Mouse (Mus musculus) embryonic facial prominence, embryonic 15.5 days (tissue): ENCODE measurements around the gene Macrod2. TPM values are rescaled to one million over a fixed set of nuclear protein-coding genes. Genes with fewer than 3 reads are reported as not detected.

Experiments
- ATAC-seq: fragments of 200-750 bp; cut with Nextera tagmentation; 2 replicates; pipeline ENCODE4 v1.8.0; 2017; ENCODE audit warnings: low read depth, moderate TSS enrichment; ENCODE audit not compliant: insufficient number of reproducible peaks, low FRiP score, low TSS enrichment
- H3K27ac ChIP-seq: fragments of 300-500 bp; sonication (generic); replicated peaks from 2 replicates; pipeline ENCODE4 v1.5.1; 2015; ENCODE audit warnings: mild to moderate bottlenecking, inconsistent platforms
- H3K27me3 ChIP-seq: fragments of 300-500 bp; sonication (generic); 2 replicates; pipeline ENCODE4 v1.6.1; 2015; ENCODE audit warnings: inconsistent platforms
- H3K36me3 ChIP-seq: fragments of 300-500 bp; sonication (generic); 2 replicates; pipeline ENCODE4 v1.6.1; 2015; ENCODE audit warnings: mild to moderate bottlenecking, inconsistent platforms
- H3K4me1 ChIP-seq: fragments of 300-500 bp; sonication (generic); 2 replicates; pipeline ENCODE4 v1.6.1; 2015; ENCODE audit warnings: inconsistent platforms
- H3K4me2 ChIP-seq: fragments of 300-500 bp; sonication (generic); replicated peaks from 2 replicates; pipeline ENCODE4 v1.6.1; 2015; ENCODE audit warnings: mild to moderate bottlenecking, inconsistent platforms
- H3K4me3 ChIP-seq: fragments of 300-500 bp; sonication (generic); replicated peaks from 2 replicates; pipeline ENCODE4 v1.5.1; 2015; ENCODE audit warnings: mild to moderate bottlenecking, inconsistent platforms
- H3K9ac ChIP-seq: fragments of 300-500 bp; sonication (generic); 2 replicates; pipeline ENCODE4 v1.6.1; 2015; ENCODE audit warnings: inconsistent platforms
- H3K9me3 ChIP-seq: fragments of 300-500 bp; sonication (generic); replicated peaks from 2 replicates; pipeline ENCODE4 v1.6.1; 2016; ENCODE audit warnings: inconsistent platforms
- WGBS: fragments of 180-500 bp; shearing (Covaris S2); methylation state at CpG from one replicate; pipeline ENCODE4 v1.1.7; 2015; 5-methylcytosine and 5-hydroxymethylcytosine counted together
- polyA plus RNA-seq: library from polyadenylated mRNA; unstranded; fragments of >200 nt; fragmentation: Nextera tagmentation; extraction: Ambion mirVana; gene quantifications from 2 replicates; pipeline ENCODE4 v1.2.1, GENCODE M21; 2015

The Macrod2 gene
- polyA plus RNA-seq, 1 experiment from 2014 or later = 38.9 TPM

GRCm38 (mm10) chr2:141831515-141831914, 1436.4 kb downstream of the Macrod2 start:
- 84% methylated on average over 5 of the region's 5 CpGs for WGBS
- no peaks in the 10 kb centered on the region for H3K4me1 ChIP-seq
- no peaks in the 10 kb centered on the region for H3K36me3 ChIP-seq
- no peaks in the 10 kb centered on the region for H3K27me3 ChIP-seq
- no peak overlapping the region for H3K4me2 ChIP-seq
- no peak overlapping the region for H3K4me3 ChIP-seq
- no peak overlapping the region for H3K9ac ChIP-seq
- H3K9me3 ChIP-seq = no peaks in the 10 kb centered on the region
- no peak for ATAC-seq
- H3K27ac ChIP-seq = no peak overlapping the region

GRCm38 (mm10) chr2:141834156-141834782, 1439.2 kb downstream of the Macrod2 start:
- H3K36me3 ChIP-seq = no peaks in the 10 kb centered on the region
- ATAC-seq = no peak
- no peaks in the 10 kb centered on the region for H3K9me3 ChIP-seq
- no peaks in the 10 kb centered on the region for H3K27me3 ChIP-seq
- no peaks in the 10 kb centered on the region for H3K4me1 ChIP-seq
- H3K4me2 ChIP-seq = no peak overlapping the region
- H3K27ac ChIP-seq = no peak overlapping the region
- WGBS = 88% methylated on average over 4 of the region's 4 CpGs
- no peak overlapping the region for H3K9ac ChIP-seq
- H3K4me3 ChIP-seq = no peak overlapping the region

- no peak overlapping the region for H3K9ac ChIP-seq
- ATAC-seq = no peak
Measured at GRCm38 (mm10) chr2:141844408-141845175, 1449.5 kb downstream of the Macrod2 start.

GRCm38 (mm10) chr2:141859220-141859619, 1464.1 kb downstream of the Macrod2 start:
- Histone ChIP-seq H3K4me2 (no peak overlapping the region), H3K27ac (no peak overlapping the region), H3K27me3 (no peaks in the 10 kb centered on the region), H3K9me3 (no peaks in the 10 kb centered on the region), H3K36me3 (no peaks in the 10 kb centered on the region), H3K4me1 (no peaks in the 10 kb centered on the region), H3K9ac (no peak overlapping the region), H3K4me3 (no peak overlapping the region)
- WGBS = 39% methylated on average over 2 of the region's 2 CpGs
- no peak for ATAC-seq

More at GRCm38 (mm10) chr2:141844408-141845175, 1449.5 kb downstream of the Macrod2 start:
- H3K27me3 ChIP-seq = no peaks in the 10 kb centered on the region
- no peaks in the 10 kb centered on the region for H3K36me3 ChIP-seq
- 69% methylated on average over 6 of the region's 6 CpGs for WGBS
- no peak overlapping the region for H3K4me3 ChIP-seq
- no peaks in the 10 kb centered on the region for H3K9me3 ChIP-seq
- no peaks in the 10 kb centered on the region for H3K4me1 ChIP-seq
- H3K27ac ChIP-seq = no peak overlapping the region
- no peak overlapping the region for H3K4me2 ChIP-seq

- H3K27ac ChIP-seq = no peak overlapping the region
- no peak overlapping the region for H3K4me3 ChIP-seq
- H3K9me3 ChIP-seq = no peaks in the 10 kb centered on the region
- no peaks in the 10 kb centered on the region for H3K27me3 ChIP-seq
- no peak for ATAC-seq
- WGBS = 60% methylated on average over 6 of the region's 6 CpGs
- H3K36me3 ChIP-seq = no peaks in the 10 kb centered on the region
- H3K4me1 ChIP-seq = no peaks in the 10 kb centered on the region
- no peak overlapping the region for H3K9ac ChIP-seq
- H3K4me2 ChIP-seq = no peak overlapping the region
Measured at GRCm38 (mm10) chr2:141861679-141862268, 1466.7 kb downstream of the Macrod2 start.

- Histone ChIP-seq H3K27ac (no peak overlapping the region), H3K9me3 (no peaks in the 10 kb centered on the region), H3K36me3 (no peaks in the 10 kb centered on the region), H3K4me3 (no peak overlapping the region), H3K4me1 (no peaks in the 10 kb centered on the region), H3K9ac (no peak overlapping the region), H3K4me2 (no peak overlapping the region), H3K27me3 (no peaks in the 10 kb centered on the region)
- no peak for ATAC-seq
- WGBS = 45% methylated on average over 9 of the region's 9 CpGs
Measured at GRCm38 (mm10) chr2:141862531-141863265, 1467.6 kb downstream of the Macrod2 start.

GRCm38 (mm10) chr2:141863628-141864165, 1468.6 kb downstream of the Macrod2 start:
- ATAC-seq = no peak
- WGBS = 52% methylated on average over 2 of the region's 2 CpGs
- H3K4me3 ChIP-seq = no peak overlapping the region
- no peak overlapping the region for H3K27ac ChIP-seq
- H3K9me3 ChIP-seq = no peaks in the 10 kb centered on the region
- H3K9ac ChIP-seq = no peak overlapping the region
- H3K27me3 ChIP-seq = no peaks in the 10 kb centered on the region
- no peak overlapping the region for H3K4me2 ChIP-seq
- no peaks in the 10 kb centered on the region for H3K4me1 ChIP-seq
- no peaks in the 10 kb centered on the region for H3K36me3 ChIP-seq

GRCm38 (mm10) chr2:141870930-141871329, 1475.8 kb downstream of the Macrod2 start:
- Histone ChIP-seq H3K36me3 (no peaks in the 10 kb centered on the region), H3K27ac (no peak overlapping the region), H3K9me3 (no peaks in the 10 kb centered on the region), H3K4me2 (no peak overlapping the region), H3K4me1 (no peaks in the 10 kb centered on the region), H3K4me3 (no peak overlapping the region), H3K9ac (no peak overlapping the region), H3K27me3 (no peaks in the 10 kb centered on the region)
- no peak for ATAC-seq
- WGBS = 70% methylated on average over 4 of the region's 4 CpGs

GRCm38 (mm10) chr2:141876155-141876851, 1481.2 kb downstream of the Macrod2 start:
- Histone ChIP-seq H3K4me2 (no peak overlapping the region), H3K9me3 (no peaks in the 10 kb centered on the region), H3K4me3 (no peak overlapping the region), H3K4me1 (peaks cover 9% of the 10 kb centered on the region; the same call in 1 of the 2 replicates), H3K27me3 (no peaks in the 10 kb centered on the region), H3K36me3 (no peaks in the 10 kb centered on the region), H3K9ac (no peak overlapping the region), H3K27ac (no peak overlapping the region)
- ATAC-seq = 0 out of 2 replicates have a peak, but pooled peaks have one; percentile 43
- WGBS = 42% methylated on average over 10 of the region's 10 CpGs

- Histone ChIP-seq H3K36me3 (no peaks in the 10 kb centered on the region), H3K9ac (no peak overlapping the region), H3K4me3 (no peak overlapping the region), H3K27me3 (no peaks in the 10 kb centered on the region), H3K4me1 (peaks cover 9% of the 10 kb centered on the region; the same call in 1 of the 2 replicates), H3K9me3 (no peaks in the 10 kb centered on the region), H3K4me2 (no peak overlapping the region), H3K27ac (no peak overlapping the region)
- no peak for ATAC-seq
- 83% methylated on average over 2 of the region's 2 CpGs for WGBS
Measured at GRCm38 (mm10) chr2:141876958-141877357, 1481.8 kb downstream of the Macrod2 start.
